Mouse (Mus musculus) megakaryocyte, embryonic 14.5 days (primary cell): ENCODE data around the gene Lrrc4b.

Experiments used
- FLI1 ChIP-seq: IDR thresholded peaks from 2 replicates; pipeline ENCODE4 v1.6.1; 2012; ENCODE audit warnings: low read length, inconsistent platforms, mixed read lengths
- GATA1 ChIP-seq: IDR thresholded peaks from 3 replicates; pipeline ENCODE4 v1.6.1; 2012; ENCODE audit warnings: mixed read lengths, low read length, inconsistent platforms, borderline replicate concordance

- TF ChIP-seq GATA1 = no peak
- TF ChIP-seq FLI1 = no peak
Observed at GRCm38 (mm10) chr7:44482836-44483435, 54.1 kb downstream of the Lrrc4b start.
